Mouse (Mus musculus) forebrain, embryonic 10.5 days (tissue): ENCODE measurements around the gene Egfl6. TPM values are rescaled to one million over a fixed set of nuclear protein-coding genes. Genes with fewer than 3 reads are reported as not detected.

Experiments
- DNase-seq: peaks from one replicate; pipeline ENCODE4 v3.0.0-alpha.2; 2017; ENCODE audit warnings: low spot score; ENCODE audit errors: extremely low spot score
- H3K27ac ChIP-seq: fragments of 300-500 bp; sonication (generic); 2 replicates; pipeline ENCODE4 v1.5.1; 2016; ENCODE audit warnings: mild to moderate bottlenecking
- H3K27me3 ChIP-seq: fragments of 300-500 bp; sonication (generic); 2 replicates; pipeline ENCODE4 v1.6.1; 2016; ENCODE audit warnings: mild to moderate bottlenecking; ENCODE audit not compliant: poor library complexity, severe bottlenecking
- H3K36me3 ChIP-seq: fragments of 300-500 bp; sonication (generic); replicated peaks from 2 replicates; pipeline ENCODE4 v1.6.1; 2016; ENCODE audit warnings: mild to moderate bottlenecking, moderate library complexity
- H3K4me1 ChIP-seq: fragments of 300-500 bp; sonication (generic); 2 replicates; pipeline ENCODE4 v1.6.1; 2016
- H3K4me3 ChIP-seq: fragments of 300-500 bp; sonication (generic); 2 replicates; pipeline ENCODE4 v1.5.1; 2016; ENCODE audit warnings: mild to moderate bottlenecking, moderate library complexity
- H3K9me3 ChIP-seq: fragments of 300-500 bp; sonication (generic); 2 replicates; pipeline ENCODE4 v1.6.1; 2016; ENCODE audit warnings: mild to moderate bottlenecking, moderate library complexity
- WGBS: fragments of 180-500 bp; shearing (Covaris S2); methylation state at CpG from one replicate; pipeline ENCODE4 v1.1.7; 2016; 5-methylcytosine and 5-hydroxymethylcytosine counted together
- polyA plus RNA-seq: library from polyadenylated mRNA; unstranded; fragments of >200 nt; fragmentation: Nextera tagmentation; extraction: Ambion mirVana; gene quantifications from 2 replicates; pipeline ENCODE4 v1.2.1, GENCODE M21; 2016

Egfl6 gene
- 1.7 and 2.0 TPM in 2 replicates for polyA plus RNA-seq

DNA sequence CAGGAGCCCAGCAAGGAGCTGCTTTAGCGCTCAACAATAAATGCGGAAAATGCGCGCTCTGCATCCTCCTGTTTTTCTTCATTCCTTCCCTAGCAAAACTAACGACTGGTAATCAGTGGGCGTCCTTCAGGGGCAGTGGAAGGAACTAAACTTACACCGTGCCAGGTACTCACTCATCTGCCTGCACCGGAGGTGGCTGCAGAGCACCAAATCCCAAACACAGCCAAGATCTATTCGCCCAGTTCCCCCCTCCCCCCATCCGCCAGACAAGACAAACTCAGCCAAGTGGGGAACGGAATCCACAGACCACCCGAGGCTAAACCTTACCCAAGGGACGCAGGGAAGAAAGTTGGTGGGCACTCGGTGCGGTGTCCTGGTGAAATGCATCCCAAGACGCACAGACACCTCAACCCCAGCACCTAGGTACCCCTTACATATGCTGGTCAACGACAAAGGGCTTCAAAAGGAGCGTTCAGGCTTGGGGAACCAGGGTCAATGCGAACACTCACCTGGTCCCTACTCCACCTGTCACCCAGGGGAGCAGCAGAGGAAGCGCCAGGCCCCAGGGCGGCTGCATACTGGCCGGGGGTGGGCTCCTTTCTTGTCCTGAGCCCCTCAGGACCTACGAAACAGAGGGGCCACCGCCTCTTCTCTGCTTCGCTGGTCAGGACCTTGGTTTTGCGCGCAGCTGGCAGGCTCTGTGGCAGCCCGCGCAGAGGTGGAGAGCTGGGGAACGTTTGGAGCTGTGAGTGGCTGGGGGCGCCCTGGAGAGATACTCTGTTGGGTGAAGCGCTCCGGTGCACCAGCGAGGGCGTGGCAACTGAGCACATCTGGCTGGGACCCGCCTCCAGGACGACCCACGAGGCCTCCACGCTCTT, at the start of gene Egfl6:
TSS of gene Egfl6 (minus strand) at position 774 of the 878 bp plus-strand sequence.
- H3K27ac ChIP-seq: no peak within 1 kb of the TSS
- peaks cover 10% of the 10 kb centered on the region; the same call in 1 of the 2 replicates for H3K4me1 ChIP-seq
- H3K27me3 ChIP-seq: peaks cover 98% of the 10 kb centered on the region
- peak within 1 kb of the TSS; percentile 51 for H3K4me3 ChIP-seq
- H3K36me3 ChIP-seq: no peaks in the 10 kb centered on the region
- 17% methylated on average over 37 of the region's 39 CpGs for WGBS
- peak; percentile 14 for DNase-seq
- H3K9me3 ChIP-seq: no peaks in the 10 kb centered on the region

DNA sequence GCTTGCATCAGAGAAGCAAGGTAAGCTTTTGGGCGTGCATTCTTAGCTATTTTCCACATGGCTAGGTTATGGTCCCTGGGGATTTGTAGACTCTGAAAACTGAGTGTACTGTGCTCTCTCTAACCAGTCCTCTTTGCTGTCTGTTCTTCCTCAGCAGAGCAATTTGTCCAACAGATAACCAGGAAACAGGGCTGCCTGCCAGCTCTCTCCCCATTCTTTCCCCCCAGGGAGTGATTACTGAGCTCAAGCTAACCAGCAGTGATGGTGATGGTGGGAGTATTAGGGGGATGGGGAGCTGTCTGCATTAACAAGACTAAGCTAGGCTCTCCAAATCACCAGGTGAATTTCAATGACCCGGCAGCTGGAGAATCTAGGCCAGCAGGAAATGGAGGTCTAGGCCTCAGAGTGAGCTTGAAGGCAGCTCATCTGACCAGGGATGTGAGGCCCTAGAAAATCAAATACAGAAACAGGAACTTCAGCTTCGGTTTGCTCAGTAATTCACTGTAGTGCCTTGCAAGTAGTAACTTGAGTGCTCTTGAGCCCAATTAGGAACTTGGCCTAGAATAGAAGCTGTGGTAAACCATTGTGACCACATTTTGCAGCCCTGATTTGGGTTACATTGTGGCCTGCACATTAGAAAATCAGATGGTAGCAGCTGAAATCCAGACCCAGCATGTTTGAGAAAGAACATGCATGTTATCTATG, 41.5 kb upstream of the Egfl6 start:
- H3K4me1 ChIP-seq: no peaks in the 10 kb centered on the region
- no peaks in the 10 kb centered on the region for H3K9me3 ChIP-seq
- peaks cover 83% of the 10 kb centered on the region for H3K27me3 ChIP-seq
- WGBS: 71% methylated on average over 3 of the region's 3 CpGs
- no peak overlapping the region for H3K4me3 ChIP-seq
- no peaks in the 10 kb centered on the region for H3K36me3 ChIP-seq
- no peak overlapping the region for H3K27ac ChIP-seq
- DNase-seq: no peak

DNA sequence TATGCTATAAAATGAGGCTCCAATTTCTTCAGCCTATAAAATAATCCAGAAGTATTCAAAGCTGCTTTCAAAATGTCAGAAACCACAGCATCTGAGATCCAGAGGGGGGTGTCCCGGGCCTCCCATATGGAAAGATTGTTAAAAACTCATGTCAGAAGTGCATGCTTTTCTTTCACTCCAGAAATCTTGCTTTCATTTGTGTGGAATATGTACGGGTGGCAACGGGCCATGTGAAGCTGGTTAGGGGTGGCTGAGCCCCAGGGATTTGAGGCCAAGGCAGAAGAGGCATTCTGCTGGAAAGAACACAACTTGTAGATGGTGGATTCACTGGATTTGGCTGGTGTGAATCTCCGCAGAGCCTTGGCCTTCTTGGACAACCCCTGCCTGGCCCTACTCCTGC, 40.7 kb upstream of the Egfl6 start:
- 81% methylated on average over 4 of the region's 4 CpGs for WGBS
- H3K36me3 ChIP-seq: no peaks in the 10 kb centered on the region
- no peak overlapping the region for H3K4me3 ChIP-seq
- H3K27ac ChIP-seq: no peak overlapping the region
- H3K9me3 ChIP-seq: no peaks in the 10 kb centered on the region
- H3K27me3 ChIP-seq: peaks cover 86% of the 10 kb centered on the region
- peaks cover 7% of the 10 kb centered on the region; the same call in 1 of the 2 replicates for H3K4me1 ChIP-seq
- DNase-seq: no peak

DNA sequence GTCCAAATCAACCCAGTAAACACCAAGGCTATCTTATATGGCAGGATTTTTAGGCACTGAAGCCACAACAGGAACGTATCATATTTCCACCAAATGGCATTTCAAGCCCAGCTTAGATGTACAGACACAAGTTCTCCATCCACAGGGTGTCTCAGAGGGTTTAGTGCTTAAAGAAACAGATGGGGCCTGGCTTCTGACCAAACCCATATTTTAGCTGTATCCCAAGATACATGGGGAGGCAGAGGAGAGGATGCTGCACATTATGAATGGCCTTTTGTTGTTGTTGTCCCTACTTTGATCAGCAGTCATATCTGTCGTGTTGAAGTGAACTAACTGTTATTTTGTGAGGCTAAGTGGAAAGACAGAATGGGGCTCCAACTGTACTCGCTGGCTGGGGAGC, 37.7 kb upstream of the Egfl6 start:
- Histone ChIP-seq H3K27me3 (peaks cover 87% of the 10 kb centered on the region), H3K4me3 (no peak overlapping the region), H3K36me3 (no peaks in the 10 kb centered on the region), H3K4me1 (peaks cover 11% of the 10 kb centered on the region; the same call in 1 of the 2 replicates), H3K27ac (no peak overlapping the region), H3K9me3 (no peaks in the 10 kb centered on the region)
- DNase-seq: no peak
- WGBS: 79% methylated on average over 3 of the region's 3 CpGs

DNA sequence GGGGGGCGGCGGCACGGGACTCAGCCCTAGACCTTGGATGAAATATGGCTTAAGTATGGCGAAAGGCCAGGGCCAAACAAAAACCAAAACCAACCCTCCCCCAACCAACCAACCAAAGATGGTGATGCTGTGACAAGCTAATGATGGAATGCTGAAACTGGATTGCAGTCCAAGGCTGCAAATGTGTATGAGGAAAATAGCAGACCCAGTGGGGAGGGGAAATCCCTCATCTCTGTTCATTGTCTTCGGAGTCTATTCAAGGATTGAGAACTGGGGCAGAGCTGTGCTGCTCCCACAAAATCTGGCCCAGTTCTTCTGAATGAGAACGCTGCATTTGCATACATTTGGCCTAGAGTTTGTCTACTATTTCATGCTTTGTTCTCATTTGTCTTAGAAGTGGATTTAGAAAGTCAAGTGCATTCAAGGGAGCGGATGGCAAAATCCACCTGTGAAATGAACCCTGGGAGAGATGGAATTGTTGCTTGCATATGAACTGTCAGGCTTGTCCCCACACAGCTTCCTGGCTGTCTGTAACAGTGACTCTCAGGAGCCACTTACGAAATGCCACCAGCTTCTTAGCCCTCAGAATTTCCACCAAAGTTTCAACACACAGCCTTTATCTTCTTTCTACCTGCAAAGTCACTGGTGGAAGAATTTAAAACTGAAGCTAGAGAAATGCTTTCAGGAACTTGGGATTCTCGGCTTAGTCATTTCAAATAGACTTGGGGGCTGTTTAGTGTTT, 36.2 kb upstream of the Egfl6 start:
- DNase-seq: no peak
- Histone ChIP-seq H3K27ac (no peak overlapping the region), H3K4me1 (peaks cover 11% of the 10 kb centered on the region; the same call in 1 of the 2 replicates), H3K4me3 (no peak overlapping the region), H3K9me3 (no peaks in the 10 kb centered on the region), H3K27me3 (peaks cover 86% of the 10 kb centered on the region), H3K36me3 (no peaks in the 10 kb centered on the region)
- 79% methylated on average over 9 of the region's 9 CpGs for WGBS

DNA sequence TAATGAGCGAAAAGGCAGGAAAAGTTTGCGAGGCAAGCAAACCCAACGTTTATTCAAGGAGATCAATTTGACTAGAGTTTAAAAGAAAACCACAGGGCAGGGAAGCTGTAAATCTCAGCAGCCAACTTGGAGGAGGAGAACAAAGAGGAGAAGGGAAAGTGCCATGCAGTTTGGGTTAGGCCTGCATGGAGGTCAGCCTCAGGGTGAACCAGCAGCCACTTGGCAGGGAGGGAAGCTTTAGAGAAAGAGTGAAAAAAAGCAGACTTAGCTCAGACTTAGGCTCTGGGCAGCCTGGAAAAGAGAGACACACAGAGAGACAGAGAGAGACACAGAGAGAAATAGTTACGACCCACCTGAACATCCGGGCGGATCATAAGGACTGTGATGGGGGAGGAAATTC, 35.4 kb upstream of the Egfl6 start:
- no peaks in the 10 kb centered on the region for H3K9me3 ChIP-seq
- DNase-seq: no peak
- peaks cover 11% of the 10 kb centered on the region; the same call in 1 of the 2 replicates for H3K4me1 ChIP-seq
- H3K36me3 ChIP-seq: no peaks in the 10 kb centered on the region
- peaks cover 86% of the 10 kb centered on the region for H3K27me3 ChIP-seq
- WGBS: 69% methylated on average over 6 of the region's 6 CpGs
- H3K4me3 ChIP-seq: no peak overlapping the region
- no peak overlapping the region for H3K27ac ChIP-seq

DNA sequence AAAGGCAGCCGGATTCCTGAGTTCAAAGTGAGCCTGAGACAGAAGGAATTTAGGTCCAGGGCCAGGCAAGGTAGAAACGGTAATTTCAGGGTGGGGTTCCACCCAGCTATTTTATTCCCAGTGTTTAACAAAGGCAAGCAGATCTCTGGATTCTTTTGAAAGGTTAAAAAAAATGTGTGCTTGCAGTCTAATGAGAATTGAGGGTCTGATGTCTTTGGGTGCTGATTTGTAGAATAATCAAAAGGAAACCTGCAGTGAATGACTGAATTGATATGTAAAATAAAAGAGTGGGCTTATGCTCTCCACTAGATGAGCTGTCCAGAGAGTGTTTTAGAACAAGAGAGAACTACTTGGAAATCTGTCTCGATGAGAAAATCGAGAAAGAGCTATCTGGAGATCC, 33.6 kb upstream of the Egfl6 start:
- Histone ChIP-seq H3K9me3 (no peaks in the 10 kb centered on the region), H3K36me3 (no peaks in the 10 kb centered on the region), H3K27me3 (peaks cover 97% of the 10 kb centered on the region), H3K4me1 (peaks cover 11% of the 10 kb centered on the region; the same call in 1 of the 2 replicates), H3K27ac (no peak overlapping the region), H3K4me3 (no peak overlapping the region)
- DNase-seq: no peak
- WGBS: 83% methylated on average over 4 of the region's 4 CpGs

DNA sequence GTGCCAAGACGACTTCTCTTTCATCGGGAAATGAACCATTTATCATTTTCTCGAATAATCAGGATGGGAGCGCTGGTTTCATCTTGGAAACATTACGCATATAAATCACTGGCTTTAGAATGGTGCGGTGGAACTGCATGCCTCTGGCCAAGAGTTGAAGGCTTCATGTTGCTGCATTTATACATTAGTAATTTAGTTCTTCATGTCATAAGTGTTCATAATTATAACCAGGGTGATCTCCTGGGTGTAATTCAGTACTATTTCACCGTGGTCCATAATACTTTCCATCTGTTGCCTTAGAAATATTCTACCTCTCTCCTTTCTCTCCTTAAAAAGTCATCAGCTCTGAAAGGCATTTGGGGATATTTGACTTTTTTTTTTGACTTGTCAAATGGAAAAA, 29.7 kb upstream of the Egfl6 start:
- Histone ChIP-seq H3K27ac (no peak overlapping the region), H3K27me3 (peaks cover 98% of the 10 kb centered on the region), H3K9me3 (no peaks in the 10 kb centered on the region)

DNA sequence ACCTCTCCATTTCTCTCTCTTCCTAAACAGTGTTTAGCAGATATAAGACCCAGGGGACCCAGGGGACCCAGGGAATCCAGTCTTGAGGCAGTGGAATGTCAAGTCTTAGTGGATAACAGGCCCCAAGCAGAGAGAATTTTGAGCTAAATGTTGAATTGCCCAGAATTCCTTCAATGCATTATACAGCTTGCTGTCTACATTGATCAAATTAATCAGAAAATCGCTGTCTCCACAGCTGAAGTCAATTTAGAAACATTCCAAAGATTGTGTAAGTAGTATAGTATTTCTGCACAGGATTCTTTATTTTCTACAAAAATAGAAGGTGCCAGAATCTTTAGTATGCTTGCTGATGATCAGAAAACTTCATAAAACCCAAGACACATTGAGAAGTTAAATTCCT, 9.4 kb downstream of the Egfl6 start:
- no peaks in the 10 kb centered on the region for H3K9me3 ChIP-seq
- H3K4me1 ChIP-seq: no peaks in the 10 kb centered on the region
- no peak for DNase-seq
- no peak overlapping the region for H3K4me3 ChIP-seq
- 82% methylated on average over 1 of the region's 1 CpGs for WGBS
- no peaks in the 10 kb centered on the region for H3K36me3 ChIP-seq
- H3K27ac ChIP-seq: no peak overlapping the region
- H3K27me3 ChIP-seq: peaks cover 79% of the 10 kb centered on the region

More for the DNA sequence above, 29.7 kb upstream of the Egfl6 start:
- Histone ChIP-seq H3K4me3 (no peak overlapping the region), H3K36me3 (no peaks in the 10 kb centered on the region), H3K4me1 (no peaks in the 10 kb centered on the region)
- no peak for DNase-seq
- WGBS: 91% methylated on average over 7 of the region's 7 CpGs

DNA sequence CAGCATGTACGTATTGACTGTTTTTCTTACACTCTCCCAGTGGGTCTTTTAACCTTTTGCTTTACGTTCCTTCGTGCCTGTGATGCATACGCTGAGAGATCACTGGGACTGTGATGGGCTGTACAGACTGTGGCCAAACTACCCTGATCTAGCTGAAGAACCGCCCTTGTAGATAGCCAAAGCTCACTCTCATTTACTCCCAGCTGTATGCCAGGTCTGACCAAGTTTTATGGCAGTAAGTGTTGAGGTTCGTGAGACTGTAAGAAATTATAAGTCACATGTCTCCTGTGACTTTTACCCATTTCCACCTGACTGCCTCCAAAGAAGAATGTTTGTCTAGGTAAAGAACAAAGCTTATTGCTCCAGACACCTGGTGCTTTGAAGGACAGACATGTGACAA, 19.5 kb downstream of the Egfl6 start:
- DNase-seq: no peak
- Histone ChIP-seq H3K9me3 (no peaks in the 10 kb centered on the region), H3K4me3 (no peak overlapping the region), H3K4me1 (no peaks in the 10 kb centered on the region), H3K36me3 (no peaks in the 10 kb centered on the region), H3K27me3 (peaks cover 84% of the 10 kb centered on the region), H3K27ac (no peak overlapping the region)
- WGBS: 93% methylated on average over 6 of the region's 6 CpGs

DNA sequence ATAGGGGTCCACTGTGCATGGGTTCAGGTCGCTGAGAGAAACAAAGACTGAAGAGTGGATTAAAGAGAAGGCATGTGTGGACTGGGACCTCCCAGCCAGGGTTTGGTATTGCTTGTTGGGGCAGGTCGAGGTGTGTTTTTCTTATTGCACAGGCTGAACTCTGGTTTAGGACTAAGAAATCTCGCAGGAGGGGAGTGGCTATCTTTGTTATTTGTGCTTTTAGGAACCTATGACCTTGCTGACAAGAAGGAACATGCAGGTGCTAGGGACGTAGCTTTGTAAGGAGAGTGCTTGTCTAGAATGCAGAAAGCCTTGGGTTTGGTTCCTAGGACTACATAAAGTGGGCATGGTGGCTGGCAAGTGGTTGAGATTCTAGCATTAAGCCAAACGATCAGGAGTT, 20.1 kb downstream of the Egfl6 start:
- 75% methylated on average over 5 of the region's 5 CpGs for WGBS
- H3K4me3 ChIP-seq: no peak overlapping the region
- peaks cover 88% of the 10 kb centered on the region for H3K27me3 ChIP-seq
- H3K9me3 ChIP-seq: no peaks in the 10 kb centered on the region
- no peak for DNase-seq
- H3K36me3 ChIP-seq: no peaks in the 10 kb centered on the region
- no peak overlapping the region for H3K27ac ChIP-seq
- H3K4me1 ChIP-seq: no peaks in the 10 kb centered on the region

DNA sequence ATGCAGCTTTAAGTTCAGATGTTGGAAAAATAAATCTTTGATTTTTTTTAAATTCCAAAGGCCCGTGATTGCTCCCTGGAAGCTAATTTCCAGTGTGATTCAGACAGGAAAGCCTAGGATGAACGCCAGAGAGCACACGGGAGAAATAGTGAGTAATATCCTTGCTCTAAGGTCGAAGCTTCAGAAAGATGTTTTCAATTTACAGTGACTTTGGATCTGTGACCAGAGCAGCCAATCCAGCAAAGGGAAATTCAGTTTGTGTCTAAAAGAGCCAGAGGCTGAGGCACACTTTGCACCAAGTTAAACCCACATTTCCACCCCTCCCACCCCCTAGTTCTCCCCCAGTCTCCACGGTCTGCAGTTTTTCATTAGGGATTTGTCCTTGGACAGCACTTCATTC, 20.6 kb downstream of the Egfl6 start:
- Histone ChIP-seq H3K27ac (no peak overlapping the region), H3K9me3 (no peaks in the 10 kb centered on the region), H3K27me3 (peaks cover 88% of the 10 kb centered on the region), H3K36me3 (no peaks in the 10 kb centered on the region), H3K4me3 (no peak overlapping the region), H3K4me1 (no peaks in the 10 kb centered on the region)
- DNase-seq: no peak
- WGBS: 68% methylated on average over 5 of the region's 5 CpGs
